Mouse (Mus musculus) neural tube, embryonic 15.5 days (tissue): ENCODE results near the gene Rbms3. TPM values are rescaled to one million over a fixed set of nuclear protein-coding genes. Genes with fewer than 3 reads are reported as not detected.

Experiments
- ATAC-seq: fragments of 200-750 bp; cut with Nextera tagmentation; 2 replicates; pipeline ENCODE4 v1.8.0; 2017; ENCODE audit warnings: mild to moderate bottlenecking, moderate TSS enrichment, moderate library complexity; ENCODE audit not compliant: low FRiP score
- H3K27ac ChIP-seq: fragments of 300-500 bp; sonication (generic); replicated peaks from 2 replicates; pipeline ENCODE4 v1.5.1; 2015; ENCODE audit warnings: mild to moderate bottlenecking, inconsistent platforms
- H3K27me3 ChIP-seq: fragments of 300-500 bp; sonication (generic); replicated peaks from 2 replicates; pipeline ENCODE4 v1.6.1; 2015; ENCODE audit warnings: inconsistent platforms
- H3K36me3 ChIP-seq: fragments of 300-500 bp; sonication (generic); 2 replicates; pipeline ENCODE4 v1.6.1; 2015; ENCODE audit warnings: inconsistent platforms
- H3K4me1 ChIP-seq: fragments of 300-500 bp; sonication (generic); 2 replicates; pipeline ENCODE4 v1.6.1; 2015; ENCODE audit warnings: inconsistent platforms
- H3K4me2 ChIP-seq: fragments of 300-500 bp; sonication (generic); 2 replicates; pipeline ENCODE4 v1.6.1; 2015; ENCODE audit warnings: inconsistent platforms, mild to moderate bottlenecking, moderate library complexity
- H3K4me3 ChIP-seq: fragments of 300-500 bp; sonication (generic); replicated peaks from 2 replicates; pipeline ENCODE4 v1.5.1; 2015; ENCODE audit warnings: mild to moderate bottlenecking, inconsistent platforms
- H3K9ac ChIP-seq: fragments of 300-500 bp; sonication (generic); replicated peaks from 2 replicates; pipeline ENCODE4 v1.6.1; 2015; ENCODE audit warnings: mild to moderate bottlenecking, inconsistent platforms
- H3K9me3 ChIP-seq: fragments of 300-500 bp; sonication (generic); replicated peaks from 2 replicates; pipeline ENCODE4 v1.6.1; 2016; ENCODE audit warnings: inconsistent platforms
- WGBS: fragments of 180-500 bp; shearing (Covaris S2); methylation state at CpG from one replicate; pipeline ENCODE4 v1.1.7; 2015; ENCODE audit warnings: mixed read lengths; 5-methylcytosine and 5-hydroxymethylcytosine counted together
- polyA plus RNA-seq: library from polyadenylated mRNA; unstranded; fragments of >200 nt; fragmentation: Nextera tagmentation; extraction: Ambion mirVana; gene quantifications from 2 replicates; pipeline ENCODE4 v1.2.1, GENCODE M21; 2015

The Rbms3 gene
- polyA plus RNA-seq, 1 experiment from 2014 or later: 83.4 TPM

- no peaks in the 10 kb centered on the region for H3K36me3 ChIP-seq
- WGBS: 91% methylated on average over 6 of the region's 6 CpGs
These were observed 508.1 kb downstream of the Rbms3 start for GRCm38 (mm10) chr9:117121572-117121971.

GRCm38 (mm10) chr9:117117181-117117729 is 512.5 kb downstream of the Rbms3 start:
- no peak for ATAC-seq
- H3K27ac ChIP-seq: no peak overlapping the region
- H3K27me3 ChIP-seq: no peaks in the 10 kb centered on the region
- 77% methylated on average over 10 of the region's 10 CpGs for WGBS
- 0 out of 2 replicates have a peak, but pooled peaks cover 3% of the 10 kb centered on the region for H3K4me1 ChIP-seq
- H3K9ac ChIP-seq: no peak overlapping the region
- H3K4me2 ChIP-seq: no peak overlapping the region
- no peak overlapping the region for H3K4me3 ChIP-seq
- H3K9me3 ChIP-seq: no peaks in the 10 kb centered on the region
- no peaks in the 10 kb centered on the region for H3K36me3 ChIP-seq

More at GRCm38 (mm10) chr9:117121572-117121971, 508.1 kb downstream of the Rbms3 start:
- Histone ChIP-seq H3K27me3 (no peaks in the 10 kb centered on the region), H3K9me3 (no peaks in the 10 kb centered on the region), H3K9ac (no peak overlapping the region), H3K4me3 (no peak overlapping the region), H3K4me1 (peaks cover 13% of the 10 kb centered on the region), H3K4me2 (no peak overlapping the region), H3K27ac (no peak overlapping the region)
- ATAC-seq: no peak

GRCm38 (mm10) chr9:117115609-117116008 is 514.1 kb downstream of the Rbms3 start:
- Histone ChIP-seq H3K4me1 (0 out of 2 replicates have a peak, but pooled peaks cover 3% of the 10 kb centered on the region), H3K4me2 (no peak overlapping the region), H3K27ac (no peak overlapping the region), H3K4me3 (no peak overlapping the region), H3K9ac (no peak overlapping the region), H3K36me3 (no peaks in the 10 kb centered on the region), H3K27me3 (no peaks in the 10 kb centered on the region), H3K9me3 (no peaks in the 10 kb centered on the region)
- 81% methylated on average over 2 of the region's 2 CpGs for WGBS
- no peak for ATAC-seq

GRCm38 (mm10) chr9:117113592-117113991 is 516.1 kb downstream of the Rbms3 start:
- Histone ChIP-seq H3K27me3 (no peaks in the 10 kb centered on the region), H3K9me3 (no peaks in the 10 kb centered on the region), H3K9ac (no peak overlapping the region), H3K4me3 (no peak overlapping the region), H3K4me2 (no peak overlapping the region), H3K36me3 (peaks cover 4% of the 10 kb centered on the region; the same call in 1 of the 2 replicates), H3K4me1 (0 out of 2 replicates have a peak, but pooled peaks cover 3% of the 10 kb centered on the region), H3K27ac (no peak overlapping the region)
- WGBS: 77% methylated on average over 2 of the region's 2 CpGs
- ATAC-seq: no peak

GRCm38 (mm10) chr9:117107926-117108325 is 521.8 kb downstream of the Rbms3 start:
- H3K27ac ChIP-seq: no peak overlapping the region
- peaks cover 1% of the 10 kb centered on the region; the same call in 1 of the 2 replicates for H3K4me1 ChIP-seq
- H3K4me2 ChIP-seq: no peak overlapping the region
- H3K4me3 ChIP-seq: no peak overlapping the region
- no peaks in the 10 kb centered on the region for H3K27me3 ChIP-seq
- no peak overlapping the region for H3K9ac ChIP-seq
- 94% methylated on average over 4 of the region's 4 CpGs for WGBS
- no peaks in the 10 kb centered on the region for H3K9me3 ChIP-seq
- H3K36me3 ChIP-seq: peaks cover 4% of the 10 kb centered on the region; the same call in 1 of the 2 replicates
- ATAC-seq: no peak

GRCm38 (mm10) chr9:117102198-117102930 is 527.3 kb downstream of the Rbms3 start:
- no peak overlapping the region for H3K27ac ChIP-seq
- no peaks in the 10 kb centered on the region for H3K9me3 ChIP-seq
- no peaks in the 10 kb centered on the region for H3K27me3 ChIP-seq
- no peaks in the 10 kb centered on the region for H3K36me3 ChIP-seq
- ATAC-seq: no peak
- no peak overlapping the region for H3K4me3 ChIP-seq
- H3K4me2 ChIP-seq: no peak overlapping the region
- H3K9ac ChIP-seq: no peak overlapping the region
- WGBS: 20% methylated on average over 19 of the region's 19 CpGs
- H3K4me1 ChIP-seq: peaks cover 12% of the 10 kb centered on the region

GRCm38 (mm10) chr9:117100181-117100580 is 529.5 kb downstream of the Rbms3 start:
- H3K27ac ChIP-seq: no peak overlapping the region
- WGBS: 93% methylated on average over 5 of the region's 5 CpGs
- no peaks in the 10 kb centered on the region for H3K9me3 ChIP-seq
- no peaks in the 10 kb centered on the region for H3K27me3 ChIP-seq
- peaks cover 12% of the 10 kb centered on the region for H3K4me1 ChIP-seq
- H3K4me3 ChIP-seq: no peak overlapping the region
- H3K4me2 ChIP-seq: no peak overlapping the region
- no peak for ATAC-seq
- H3K36me3 ChIP-seq: no peaks in the 10 kb centered on the region
- no peak overlapping the region for H3K9ac ChIP-seq

- Histone ChIP-seq H3K4me3 (no peak overlapping the region), H3K27ac (no peak overlapping the region), H3K36me3 (no peaks in the 10 kb centered on the region), H3K9ac (no peak overlapping the region), H3K27me3 (no peaks in the 10 kb centered on the region), H3K9me3 (no peaks in the 10 kb centered on the region), H3K4me1 (peaks cover 7% of the 10 kb centered on the region; the same call in 1 of the 2 replicates), H3K4me2 (no peak overlapping the region)
- no peak for ATAC-seq
- WGBS: 94% methylated on average over 6 of the region's 6 CpGs
These were observed 536.2 kb downstream of the Rbms3 start for GRCm38 (mm10) chr9:117093551-117093950.

GRCm38 (mm10) chr9:117092177-117092555 is 537.5 kb downstream of the Rbms3 start:
- peaks cover 15% of the 10 kb centered on the region; the same call in 1 of the 2 replicates for H3K4me1 ChIP-seq
- H3K36me3 ChIP-seq: no peaks in the 10 kb centered on the region
- H3K4me2 ChIP-seq: no peak overlapping the region
- no peaks in the 10 kb centered on the region for H3K27me3 ChIP-seq
- no peak for ATAC-seq
- no peak overlapping the region for H3K27ac ChIP-seq
- no peak overlapping the region for H3K9ac ChIP-seq
- H3K9me3 ChIP-seq: no peaks in the 10 kb centered on the region
- no peak overlapping the region for H3K4me3 ChIP-seq
- 95% methylated on average over 8 of the region's 8 CpGs for whole genome bisulfite sequencing

- H3K4me3 ChIP-seq: no peak overlapping the region
- H3K9ac ChIP-seq: no peak overlapping the region
- H3K4me2 ChIP-seq: no peak overlapping the region
- no peaks in the 10 kb centered on the region for H3K36me3 ChIP-seq
- H3K9me3 ChIP-seq: no peaks in the 10 kb centered on the region
- H3K4me1 ChIP-seq: peaks cover 15% of the 10 kb centered on the region; the same call in 1 of the 2 replicates
- H3K27me3 ChIP-seq: no peaks in the 10 kb centered on the region
- no peak for ATAC-seq
- 84% methylated on average over 9 of the region's 9 CpGs for WGBS
- H3K27ac ChIP-seq: no peak overlapping the region
These were observed 538.2 kb downstream of the Rbms3 start for GRCm38 (mm10) chr9:117091253-117092176.

- ATAC-seq: no peak
- Histone ChIP-seq H3K9ac (no peak overlapping the region), H3K4me2 (no peak overlapping the region), H3K4me3 (no peak overlapping the region), H3K36me3 (no peaks in the 10 kb centered on the region), H3K27me3 (no peaks in the 10 kb centered on the region), H3K4me1 (peaks cover 15% of the 10 kb centered on the region; the same call in 1 of the 2 replicates), H3K9me3 (no peaks in the 10 kb centered on the region), H3K27ac (no peak overlapping the region)
- 76% methylated on average over 12 of the region's 12 CpGs for WGBS
These were observed 540.1 kb downstream of the Rbms3 start for GRCm38 (mm10) chr9:117089409-117090147.
